Mouse (Mus musculus): ENCODE data around the gene Fen1. TPM values are rescaled to one million over a fixed set of nuclear protein-coding genes. Genes with fewer than 3 reads are reported as not detected.

Gene Fen1
- polyA plus RNA-seq (2015; fragmentation: Illumina TruSeq; extraction: RNeasy Lipid Tissue Mini Kit (QIAGEN cat#74804); ENCODE audit: insufficient read depth, low read depth, low replicate concordance) = 2.5 TPM

GRCm38 (mm10) chr19:10203848-10204615 lies at the start of gene Fen1, which contains the start of gene Tmem258:
Gene Fen1 (minus strand): TSS chr19:10204169.
Gene Tmem258 (plus strand): TSS chr19:10204014.

GRCm38 (mm10) chr19:10240654-10241305 lies 36.8 kb upstream of the Fen1 start, which contains the start of gene Myrf:
Gene Myrf (minus strand): TSS chr19:10240748.

GRCm38 (mm10) chr19:10182670-10183298 lies 21.2 kb downstream of the Fen1 start, which contains the start of gene Fads1:
Gene Fads1 (plus strand): TSS chr19:10182888.

Other genes with a start within 250 kb of the Fen1 start
- 688 TPM for gene Fth1, start 223.6 kb downstream of the Fen1 start, polyA plus RNA-seq (2015; fragmentation: Illumina TruSeq; extraction: RNeasy Lipid Tissue Mini Kit (QIAGEN cat#74804); ENCODE audit: insufficient read depth, low read depth, low replicate concordance)
- not detected for gene Best1, start 202.5 kb downstream of the Fen1 start, polyA plus RNA-seq (2015; fragmentation: Illumina TruSeq; extraction: RNeasy Lipid Tissue Mini Kit (QIAGEN cat#74804); ENCODE audit: insufficient read depth, low read depth, low replicate concordance)
- gene Rab3il1, start 202.5 kb downstream of the Fen1 start, polyA plus RNA-seq (2015; fragmentation: Illumina TruSeq; extraction: RNeasy Lipid Tissue Mini Kit (QIAGEN cat#74804); ENCODE audit: insufficient read depth, low read depth, low replicate concordance) = 4.7 TPM
- 9.7 TPM for gene Fads3, start 162.6 kb downstream of the Fen1 start, polyA plus RNA-seq (2015; fragmentation: Illumina TruSeq; extraction: RNeasy Lipid Tissue Mini Kit (QIAGEN cat#74804); ENCODE audit: insufficient read depth, low read depth, low replicate concordance)
- gene Fads2, start 102.4 kb downstream of the Fen1 start, polyA plus RNA-seq (2015; fragmentation: Illumina TruSeq; extraction: RNeasy Lipid Tissue Mini Kit (QIAGEN cat#74804); ENCODE audit: insufficient read depth, low read depth, low replicate concordance) = 12.7 TPM
- gene Fads1, start 21.3 kb downstream of the Fen1 start, polyA plus RNA-seq (2015; fragmentation: Illumina TruSeq; extraction: RNeasy Lipid Tissue Mini Kit (QIAGEN cat#74804); ENCODE audit: insufficient read depth, low read depth, low replicate concordance) = 12.5 TPM
- 69.5 TPM for gene Tmem258, start 155 bp downstream of the Fen1 start, polyA plus RNA-seq (2015; fragmentation: Illumina TruSeq; extraction: RNeasy Lipid Tissue Mini Kit (QIAGEN cat#74804); ENCODE audit: insufficient read depth, low read depth, low replicate concordance)
- gene Myrf, start 36.6 kb upstream of the Fen1 start, polyA plus RNA-seq (2015; fragmentation: Illumina TruSeq; extraction: RNeasy Lipid Tissue Mini Kit (QIAGEN cat#74804); ENCODE audit: insufficient read depth, low read depth, low replicate concordance) = 14.7 TPM
- gene Dagla, start 100.7 kb upstream of the Fen1 start, polyA plus RNA-seq (2015; fragmentation: Illumina TruSeq; extraction: RNeasy Lipid Tissue Mini Kit (QIAGEN cat#74804); ENCODE audit: insufficient read depth, low read depth, low replicate concordance) = 8.8 TPM
- gene Syt7, start 184.9 kb upstream of the Fen1 start, polyA plus RNA-seq (2015; fragmentation: Illumina TruSeq; extraction: RNeasy Lipid Tissue Mini Kit (QIAGEN cat#74804); ENCODE audit: insufficient read depth, low read depth, low replicate concordance) = 5.5 TPM

All from pancreas, adult 10 weeks (tissue).